Mouse (Mus musculus) B cell, adult 2 months (primary cell): ENCODE data around the gene Stpg2.
"Not testable (repeated sequence)": the region's sequence is repeated elsewhere in the genome, so short reads cannot be mapped to it uniquely, and the experiment has no call there.

Source experiments
- DNase-seq, 2 experiments: peaks; one replicate each; pipeline ENCODE4 v3.0.0; 2022

Stpg2 gene

DNA sequence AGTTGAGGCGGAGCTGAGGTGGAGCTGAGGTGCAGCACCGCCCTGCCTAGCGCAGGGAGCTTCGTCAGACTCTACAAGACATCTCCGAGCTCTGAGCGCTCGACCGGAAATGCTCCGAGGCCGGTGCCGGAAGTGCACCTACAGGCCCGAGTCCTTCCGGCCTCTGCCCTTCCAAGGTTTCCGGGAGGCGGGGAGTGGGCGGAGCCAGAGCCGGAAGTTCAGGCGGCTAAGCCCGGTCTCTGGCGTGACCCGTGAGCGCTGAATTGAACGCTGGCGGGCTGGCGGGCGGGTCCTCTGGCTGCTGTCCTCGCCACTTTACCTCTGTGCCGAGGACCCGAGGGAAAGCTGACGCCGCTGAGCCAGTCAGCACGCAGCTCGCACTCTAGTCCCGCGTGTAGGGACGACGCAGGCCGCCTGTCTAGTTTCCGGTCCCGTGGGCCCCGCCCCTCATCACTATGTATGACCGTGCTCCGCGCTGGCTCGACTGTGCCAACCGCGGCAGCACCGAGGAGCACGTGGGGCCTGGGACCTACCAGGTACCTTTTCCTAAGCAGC is at the start of gene Stpg2:
Gene Stpg2 (plus strand): TSS at position 251 of the 555 bp plus-strand sequence.
- peak; percentile 98 for DNase-seq

DNA sequence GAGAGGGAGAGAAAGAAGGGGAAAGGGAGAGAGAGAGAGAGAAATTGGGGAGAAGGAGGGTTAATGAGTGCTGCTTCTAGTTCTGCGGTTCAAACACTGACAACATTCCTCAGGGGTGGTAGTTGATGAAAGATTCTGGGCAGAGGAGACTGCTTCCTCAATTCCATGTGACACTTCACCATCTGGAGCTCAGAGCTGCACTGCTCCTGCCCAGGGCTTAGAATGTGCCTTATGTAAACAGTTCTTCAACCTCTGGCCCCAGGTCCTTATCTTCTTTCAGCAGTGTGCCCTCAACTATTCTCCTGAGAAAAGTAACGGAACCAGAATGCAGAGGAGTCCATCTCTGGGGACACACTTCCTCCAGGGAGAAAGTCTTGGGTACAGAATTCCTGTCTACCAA is 43.3 kb upstream of the Stpg2 start:
- DNase-seq = no peak

DNA sequence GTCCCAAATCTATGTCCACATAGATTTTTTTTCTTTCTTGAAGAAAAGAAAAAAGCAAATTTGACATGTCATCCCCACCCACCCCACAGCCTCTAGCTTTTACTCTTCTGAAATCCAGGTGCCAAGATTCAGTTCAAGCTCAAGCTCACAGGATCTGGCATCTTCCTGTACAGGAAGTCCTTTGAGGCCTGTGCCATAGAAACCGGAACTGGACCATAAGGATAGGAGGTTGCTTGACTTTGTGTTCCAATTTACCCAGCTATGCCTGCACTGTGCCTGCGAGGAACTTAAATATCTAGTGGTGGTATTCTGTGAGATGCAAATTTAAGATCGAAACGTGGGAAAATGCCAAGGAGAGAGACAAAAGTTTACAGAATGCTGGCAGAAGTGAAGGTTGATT is 42.8 kb upstream of the Stpg2 start:
- no peak for DNase-seq

DNA sequence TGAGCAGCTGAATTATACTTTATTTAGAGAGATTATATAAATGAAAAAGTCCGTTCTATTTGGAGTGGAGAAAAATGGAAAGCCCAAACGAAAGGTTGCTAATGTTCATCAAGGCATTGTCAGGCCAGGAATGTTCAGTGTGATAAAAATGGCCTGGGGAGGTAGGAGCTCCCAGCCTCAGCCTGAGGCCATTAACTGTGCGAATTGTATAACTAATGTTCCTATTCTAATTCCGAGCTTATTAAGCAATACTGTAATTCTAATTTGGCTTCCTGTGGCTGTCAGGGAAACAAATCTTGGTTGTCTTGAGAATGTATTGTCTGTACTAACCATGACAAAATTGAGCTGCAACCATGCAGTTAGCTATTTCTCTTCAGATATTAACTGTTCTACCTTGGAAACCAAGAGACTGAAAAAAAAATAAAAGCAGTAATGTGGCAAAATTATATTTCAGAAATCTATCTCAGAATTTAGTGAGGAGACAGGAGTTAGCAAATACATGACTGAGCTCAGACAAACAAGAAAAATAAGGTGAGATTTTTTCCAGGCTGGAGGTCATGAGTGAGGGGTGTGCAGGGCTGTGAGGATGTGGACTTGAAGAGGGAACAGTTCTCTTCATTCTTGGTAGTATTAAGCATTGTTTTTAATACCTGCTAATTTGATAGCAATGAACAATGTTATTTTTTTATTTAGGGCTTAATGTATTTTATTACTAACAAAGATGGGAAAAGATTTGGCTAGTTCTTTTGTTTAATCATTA is 36.8 kb upstream of the Stpg2 start:
- DNase-seq = no peak

DNA sequence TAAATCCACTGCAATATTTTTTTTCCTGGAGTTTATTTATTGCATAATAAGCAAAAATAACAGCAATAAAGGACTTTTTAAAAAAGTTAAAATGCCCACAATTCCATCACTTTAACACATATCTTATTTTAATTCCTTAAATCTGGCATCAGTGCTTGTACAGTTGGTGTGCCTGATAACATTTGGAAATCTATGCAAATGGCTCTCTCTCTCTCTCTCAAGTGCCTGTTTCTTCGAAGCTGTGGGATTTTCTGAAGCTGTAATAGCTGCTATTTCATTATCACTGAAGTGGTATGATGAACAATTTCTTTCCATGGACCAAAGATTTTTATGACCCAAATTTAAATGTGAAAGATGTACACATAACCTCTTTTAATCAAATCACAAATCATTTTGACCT is 35.8 kb upstream of the Stpg2 start:
- DNase-seq = no peak

DNA sequence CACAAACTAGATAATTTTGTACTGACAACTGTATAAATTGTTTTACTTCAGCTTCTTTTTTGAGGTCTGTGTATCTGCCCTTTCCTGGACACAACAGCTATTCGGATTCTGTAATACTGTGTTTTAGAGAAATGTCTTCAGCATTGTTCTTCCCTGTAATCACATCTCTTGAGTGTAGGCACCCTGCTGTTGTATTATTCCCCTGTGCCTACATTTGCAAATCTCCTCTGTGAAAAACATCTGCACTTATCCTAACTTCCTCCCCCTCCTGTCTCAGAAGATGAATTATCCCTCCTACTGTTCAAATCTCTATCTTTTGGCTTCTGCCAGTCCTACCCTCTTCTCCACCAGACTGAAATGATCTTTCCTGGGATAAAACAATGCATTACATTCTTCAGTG is 28.6 kb upstream of the Stpg2 start:
- DNase-seq = no peak

DNA sequence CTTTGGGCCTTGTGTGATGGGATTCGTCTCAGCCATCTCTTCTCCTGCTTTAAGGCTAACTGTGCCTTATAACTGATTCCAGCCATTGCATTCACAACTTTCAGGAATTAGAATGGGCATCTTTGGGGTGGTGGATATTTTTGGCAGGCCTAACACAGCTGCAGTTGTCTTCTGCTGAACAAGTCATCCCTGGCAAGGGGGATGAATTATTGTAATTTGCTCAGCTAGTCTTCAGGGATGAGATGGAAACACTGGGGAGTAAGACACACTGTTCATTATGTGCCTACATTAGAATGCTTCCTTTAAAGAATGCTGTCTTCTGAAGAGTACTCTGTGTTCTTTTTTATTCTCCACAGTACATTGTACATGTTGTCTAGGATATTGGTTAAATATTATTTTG is 14.0 kb upstream of the Stpg2 start:
- no peak for DNase-seq

DNA sequence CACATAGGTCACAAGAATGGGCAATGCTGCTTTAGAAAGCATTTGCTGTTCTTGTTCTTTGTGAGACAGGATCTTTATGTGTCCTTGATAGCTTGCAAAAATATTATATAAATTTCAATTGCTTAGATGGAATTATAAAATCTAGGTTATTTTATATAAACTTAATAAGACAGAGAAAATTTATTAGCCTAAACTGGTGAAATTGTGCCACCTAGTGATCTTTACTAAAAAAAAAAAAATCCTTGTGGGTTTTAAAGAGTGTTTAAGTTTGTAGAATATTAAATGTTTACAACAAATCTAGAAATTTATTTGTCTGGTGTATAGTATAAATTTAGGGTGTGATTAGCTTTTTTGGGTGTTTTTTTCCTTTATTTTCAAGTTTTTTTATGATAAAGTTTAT is 11.6 kb upstream of the Stpg2 start:
- no peak for DNase-seq

DNA sequence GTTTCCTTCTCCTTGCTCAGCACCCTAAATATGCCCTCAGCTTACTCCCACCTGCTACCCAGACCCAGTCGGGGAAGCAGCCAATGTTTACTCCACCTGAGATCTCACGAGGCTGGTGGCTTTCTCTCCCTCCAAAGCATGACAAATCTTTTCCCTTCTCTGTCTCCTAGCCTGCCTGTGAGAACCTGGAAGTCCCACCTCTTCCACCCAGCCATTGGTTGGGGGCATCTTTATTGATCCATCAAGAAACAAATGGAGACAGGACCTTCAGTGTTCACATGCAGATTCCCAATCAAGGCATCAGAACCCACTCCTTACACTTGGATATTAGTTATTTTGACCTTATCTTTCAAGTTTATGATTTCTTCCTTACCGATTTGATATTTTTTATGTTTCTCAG is 7.1 kb upstream of the Stpg2 start:
- no peak for DNase-seq

DNA sequence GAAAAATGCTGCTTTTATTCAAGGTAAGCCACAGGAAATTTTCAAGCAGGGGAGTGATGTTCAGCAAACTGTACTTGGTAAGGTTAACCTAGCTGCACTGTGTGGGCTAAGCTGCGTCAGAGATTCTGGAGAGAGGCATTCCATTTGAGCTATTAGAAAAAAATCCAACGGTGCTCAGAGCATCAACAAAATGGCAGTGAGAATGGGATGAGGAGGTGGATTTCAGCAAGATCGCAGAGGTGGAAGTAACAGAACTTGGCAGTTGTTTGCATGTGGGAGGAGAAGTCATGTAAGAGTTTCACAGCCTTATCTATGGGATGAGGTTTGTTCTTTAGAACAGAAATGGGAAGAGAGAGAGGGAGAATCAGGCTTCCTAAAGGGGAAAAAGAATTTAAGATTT is 5.2 kb upstream of the Stpg2 start:
- no peak for DNase-seq

DNA sequence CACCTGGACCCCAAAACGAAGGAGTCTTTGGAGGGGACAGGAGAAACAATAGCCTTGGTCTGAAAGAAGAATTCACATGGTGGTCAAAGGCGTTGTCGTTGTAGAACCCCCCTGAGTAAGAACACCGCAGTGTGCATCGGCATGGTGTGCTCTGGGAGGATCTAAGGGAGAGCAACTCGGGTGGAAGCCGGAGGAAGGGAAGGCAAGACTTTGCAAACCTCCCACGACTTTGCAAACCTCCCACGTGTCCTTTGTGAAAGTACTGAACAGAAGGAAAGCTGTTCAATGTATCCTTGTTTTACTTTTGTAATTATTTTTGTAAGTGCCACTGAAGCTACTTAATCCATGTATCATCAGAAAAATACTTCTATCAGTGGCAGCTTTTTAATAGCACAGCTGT is 11.5 kb downstream of the Stpg2 start:
- no peak for DNase-seq

DNA sequence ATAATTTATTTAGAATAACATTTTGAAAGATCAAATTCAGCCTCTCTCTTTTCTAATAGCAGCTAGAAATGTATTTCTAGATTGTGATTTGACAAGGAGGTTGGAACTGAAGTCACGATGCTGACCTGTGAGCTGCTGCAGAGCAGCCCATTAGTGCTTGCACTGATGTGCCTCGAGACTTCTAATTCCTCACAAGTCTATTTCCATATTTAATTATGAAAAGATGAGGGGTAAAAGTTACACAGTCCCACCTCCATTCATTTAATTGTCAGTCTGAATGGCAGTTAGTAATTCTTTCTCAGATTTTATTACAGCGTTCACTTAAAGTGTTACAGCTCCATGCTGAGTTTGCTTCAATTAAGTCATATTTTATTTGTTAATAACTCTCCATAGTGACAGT is 19.6 kb downstream of the Stpg2 start:
- no peak for DNase-seq

DNA sequence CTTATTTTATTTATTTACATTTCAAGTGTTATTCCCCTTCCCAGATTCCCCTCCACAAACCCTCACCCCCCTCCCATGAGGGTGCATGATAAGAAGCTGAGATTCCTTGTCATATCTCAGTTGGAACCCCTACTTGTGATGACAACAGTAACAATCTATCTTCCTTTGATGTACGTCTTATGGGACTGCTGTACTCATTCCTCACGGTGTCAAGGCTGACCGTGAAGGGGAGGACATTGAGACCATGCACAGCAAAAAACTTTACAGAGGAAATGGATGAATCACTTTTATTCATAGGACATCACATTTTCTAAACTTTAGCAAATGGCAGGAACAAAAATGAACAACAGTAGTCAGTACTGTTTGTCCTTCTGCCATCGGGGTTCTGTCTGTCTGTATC is 21.3 kb downstream of the Stpg2 start:
- DNase-seq = no peak

DNA sequence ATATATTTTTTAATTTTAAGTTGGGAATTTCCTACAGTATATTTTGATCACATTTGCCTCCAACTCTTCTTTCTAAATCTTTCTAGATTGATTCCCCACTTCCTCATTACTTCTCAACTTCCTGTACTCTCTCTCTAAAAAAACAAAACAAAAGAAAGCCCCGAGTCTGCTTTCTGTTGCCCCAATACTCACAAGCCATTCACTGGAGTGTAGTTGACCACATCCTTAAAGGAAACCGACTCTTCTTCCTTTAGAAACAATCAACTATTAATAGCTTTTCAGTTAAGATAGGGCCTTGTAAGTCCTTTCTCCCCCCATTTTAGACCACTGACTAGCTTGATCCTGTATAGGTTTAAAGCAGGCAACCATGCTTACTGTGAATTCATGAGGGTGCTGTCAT is 39.7 kb downstream of the Stpg2 start:
- DNase-seq = peak in 1 of 2 experiments; percentile 35

DNA sequence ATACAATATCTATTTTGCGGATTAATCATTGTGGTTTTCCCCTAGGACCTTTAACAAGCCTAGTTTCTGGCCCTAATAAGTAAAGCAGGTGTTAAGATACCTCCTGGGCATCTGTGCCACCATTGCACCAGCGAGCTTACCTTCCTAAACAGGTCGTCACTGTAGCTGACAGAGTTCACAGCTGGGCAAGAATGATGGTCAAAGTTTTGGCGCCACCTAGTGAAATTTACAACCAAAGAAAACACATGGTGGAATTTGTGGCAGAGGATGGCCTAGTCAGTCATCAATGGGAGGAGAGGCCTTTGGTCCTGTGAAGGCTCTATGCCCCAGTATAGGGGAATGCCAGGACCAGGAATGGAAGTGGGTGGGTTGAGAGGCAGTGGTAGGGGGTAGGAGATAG is 41.0 kb downstream of the Stpg2 start:
- peak; percentile 63 to 68 for DNase-seq

DNA sequence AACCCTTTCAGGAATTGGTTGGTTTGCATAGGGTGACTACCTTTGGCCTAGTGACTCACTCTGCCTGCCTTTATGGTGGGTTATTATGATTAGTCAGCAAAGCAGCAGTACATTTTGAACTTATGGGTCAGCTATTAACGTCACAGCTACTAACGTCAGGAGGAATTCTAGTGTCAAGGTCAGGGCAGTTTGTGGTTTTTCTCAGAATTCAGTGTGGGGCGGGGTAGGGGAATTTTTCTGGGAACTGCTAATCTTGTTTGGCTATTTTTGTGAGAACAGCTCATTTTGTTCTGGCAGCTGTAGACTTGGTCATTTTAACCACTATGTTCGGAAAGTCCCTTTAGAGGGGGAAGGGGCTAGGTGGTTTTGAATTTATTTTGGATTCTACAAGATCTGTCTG is 56.9 kb downstream of the Stpg2 start:
- DNase-seq = not testable (repeated sequence)

DNA sequence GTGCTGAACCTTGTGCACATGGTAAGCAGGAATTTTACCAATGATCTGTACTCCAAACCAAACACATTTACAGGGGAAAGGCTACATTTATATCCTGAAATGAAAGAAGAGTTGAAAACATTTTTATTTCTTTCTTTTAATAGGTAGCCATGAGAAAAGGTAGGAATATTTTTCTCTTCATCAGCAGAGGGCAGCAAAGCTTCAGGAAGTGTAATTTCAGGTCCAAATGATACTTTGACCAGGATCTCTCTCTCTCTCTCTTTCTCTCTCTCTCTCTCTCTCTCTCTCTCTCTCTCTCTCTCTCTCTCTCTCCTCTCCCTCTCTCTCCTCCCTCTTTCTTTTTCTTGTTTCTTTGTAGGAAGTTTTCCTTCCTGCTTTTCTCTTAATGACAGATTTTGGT is 92.4 kb downstream of the Stpg2 start:
- DNase-seq = peak in 1 of 2 experiments; percentile 28

DNA sequence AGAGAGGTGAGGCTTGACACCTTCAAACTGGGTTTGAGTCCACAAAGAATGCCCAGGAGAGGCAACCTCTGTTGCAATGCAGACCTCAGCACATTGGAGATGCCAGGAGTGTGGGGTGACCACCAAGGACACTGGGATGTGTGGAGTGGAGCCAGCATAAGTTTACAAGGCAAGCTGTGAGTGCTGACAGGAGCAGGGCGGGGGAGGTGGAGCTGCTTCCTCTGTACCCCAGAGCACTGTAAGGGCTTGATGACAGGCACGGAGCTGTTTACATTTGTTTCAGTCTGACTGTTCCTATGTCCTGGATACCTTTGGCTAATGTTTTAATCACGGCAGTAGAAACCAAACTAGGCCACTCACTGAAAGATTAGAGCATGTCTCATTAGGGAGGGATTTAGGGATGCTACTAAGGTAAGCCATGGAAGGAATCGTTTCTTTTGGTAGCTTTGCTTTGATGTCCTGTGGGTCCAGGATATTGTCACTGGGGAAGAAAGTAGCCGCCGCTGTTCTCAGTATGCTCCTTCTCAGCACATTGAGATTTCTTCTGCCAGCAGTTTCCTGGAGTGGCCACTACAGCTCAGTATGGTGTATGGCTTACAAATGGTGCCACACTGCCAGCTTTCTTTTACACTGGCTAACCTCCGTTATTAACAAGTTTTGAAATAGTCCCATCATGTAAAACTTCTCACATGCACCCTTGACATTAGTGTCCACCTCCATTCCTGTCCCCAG is 102.8 kb downstream of the Stpg2 start:
- DNase-seq = no peak

DNA sequence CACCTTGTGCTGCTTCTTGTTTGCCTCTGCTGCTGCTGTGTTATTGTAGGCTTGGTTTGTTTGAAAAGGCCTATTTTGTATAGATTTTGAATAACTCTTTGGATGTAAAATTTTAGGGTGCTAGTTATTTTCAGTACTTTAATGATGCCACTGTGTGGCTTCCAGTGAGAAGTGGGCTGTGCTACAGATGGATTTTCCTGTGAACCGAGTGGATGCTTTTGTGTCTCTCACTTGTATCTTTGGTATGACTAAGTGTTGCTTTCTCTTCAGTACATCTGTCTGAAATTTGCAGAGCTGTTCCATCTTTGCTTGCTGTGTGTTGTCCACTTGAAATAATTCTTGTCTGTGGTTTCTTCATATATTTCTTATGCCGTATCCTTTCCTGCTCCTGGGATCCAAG is 106.2 kb downstream of the Stpg2 start:
- no peak for DNase-seq

DNA sequence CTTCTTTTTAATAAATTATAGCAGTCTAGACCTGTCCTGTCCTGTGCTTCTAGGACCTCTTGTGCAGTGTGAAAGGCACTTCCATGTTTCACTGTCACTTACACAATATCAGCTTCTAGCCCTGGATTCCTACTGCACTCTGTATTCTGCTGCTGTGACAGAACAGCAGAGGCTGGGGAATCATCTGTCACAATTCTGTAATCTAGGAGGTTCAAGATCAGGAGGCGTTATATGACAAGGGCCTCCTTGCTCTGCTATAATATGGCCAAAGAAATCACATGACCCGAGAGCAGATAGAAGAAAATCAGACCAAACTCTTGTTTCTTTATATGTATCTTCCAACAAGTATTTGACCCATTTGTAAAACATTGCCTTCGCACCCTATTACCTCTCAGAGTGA is 175.0 kb downstream of the Stpg2 start:
- no peak for DNase-seq

DNA sequence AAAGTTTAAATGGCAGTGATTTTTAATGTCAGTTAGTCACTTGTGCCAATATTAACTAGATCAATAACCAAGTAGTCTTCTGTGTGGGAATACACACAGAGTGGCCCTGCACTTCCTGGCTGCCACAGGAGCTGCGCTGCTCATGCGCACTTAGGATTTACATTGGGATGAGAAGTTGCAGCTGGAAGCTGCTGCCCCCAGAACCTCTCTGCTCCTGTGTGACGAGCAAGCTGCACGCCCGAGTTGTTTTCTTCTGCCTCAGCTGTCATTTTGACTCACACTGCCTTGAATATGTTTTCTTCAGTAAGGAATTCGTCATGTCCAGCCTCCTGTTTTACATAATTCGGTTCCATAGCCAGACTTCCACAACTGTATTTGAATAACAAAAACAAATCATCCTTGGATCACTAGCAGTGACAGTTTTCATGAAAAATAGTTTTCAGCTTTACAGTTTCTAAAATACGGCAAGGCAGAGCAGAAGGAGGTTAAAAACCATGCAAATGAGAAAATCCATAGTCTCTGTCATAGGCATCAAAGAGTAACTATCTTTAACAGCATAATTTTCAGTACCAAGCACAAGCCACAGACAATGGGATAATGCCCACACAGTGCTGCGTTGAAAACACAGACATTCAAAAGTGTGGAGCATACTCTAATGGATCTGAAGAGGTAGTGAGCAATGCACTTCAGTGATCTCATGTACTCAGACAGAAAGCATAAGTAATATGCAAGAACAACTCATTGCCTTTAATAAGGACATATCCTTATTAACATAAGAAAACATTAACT is 191.8 kb downstream of the Stpg2 start:
- no peak for DNase-seq

DNA sequence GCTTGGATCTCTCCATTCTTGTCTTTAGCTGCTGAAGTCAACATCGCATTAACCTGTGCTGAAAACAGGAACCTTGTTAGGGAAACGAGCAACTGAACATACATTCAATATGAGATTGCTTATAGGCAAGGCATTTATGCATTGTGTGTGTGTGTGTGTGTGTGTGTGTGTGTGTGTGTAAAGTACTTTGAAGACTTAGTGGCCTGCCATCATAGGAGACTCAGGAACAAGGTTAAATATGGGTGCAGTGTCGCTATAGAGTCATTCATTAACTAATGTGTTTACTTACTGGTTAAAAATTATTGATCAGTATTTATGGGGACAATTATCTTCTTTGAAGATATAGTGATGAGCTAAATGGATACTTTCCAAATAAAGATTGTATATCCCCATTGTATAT is 199.2 kb downstream of the Stpg2 start:
- DNase-seq = no peak

DNA sequence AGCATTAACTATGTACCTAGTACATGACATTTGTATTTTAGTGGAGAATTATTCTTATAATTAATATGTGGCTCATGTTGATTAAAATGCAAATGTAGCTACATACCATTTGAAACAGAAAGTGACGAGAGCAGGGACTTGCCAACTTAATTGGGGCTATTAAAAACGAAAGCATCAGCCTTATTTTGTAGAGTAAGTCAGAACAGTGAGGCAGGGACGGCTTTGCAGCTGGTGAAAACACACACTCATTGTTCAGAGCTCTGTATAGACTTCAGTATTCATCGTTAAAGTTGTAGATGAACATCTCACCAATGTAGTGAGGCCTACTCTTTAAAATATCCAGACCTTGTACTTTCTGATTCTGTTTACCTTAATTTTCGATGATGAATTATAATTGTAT is 213.6 kb downstream of the Stpg2 start:
- DNase-seq = no peak

DNA sequence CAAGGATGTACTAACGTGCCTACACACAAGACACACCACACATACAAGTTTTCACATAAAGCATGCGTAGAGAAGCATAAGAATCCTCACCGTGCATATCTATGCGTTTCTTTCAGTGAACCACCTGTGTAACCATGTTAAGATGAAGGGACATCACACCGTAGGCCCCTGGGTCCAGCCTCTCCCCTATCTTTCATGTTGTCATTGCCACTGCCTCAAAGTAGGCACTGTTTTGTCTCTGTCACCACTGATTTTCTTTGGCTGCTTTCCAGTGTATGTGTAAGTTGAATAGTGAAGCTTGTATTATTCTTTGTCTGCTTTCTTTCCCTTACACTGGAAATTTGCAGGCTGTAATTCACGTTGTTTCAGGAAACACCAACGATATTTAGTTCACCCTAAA is 236.7 kb downstream of the Stpg2 start:
- DNase-seq = no peak
